Mouse (Mus musculus): ENCODE measurements around the gene Cops3. TPM values are rescaled to one million over a fixed set of nuclear protein-coding genes. Genes with fewer than 3 reads are reported as not detected.

Gene Cops3
- polyA plus RNA-seq, 1 experiment, result 56.9 TPM

- Histone ChIP-seq H3K4me1 (ENCODE audit: control insufficient read depth, insufficient read depth, low read length) (0 out of 2 replicates have a peak, but pooled peaks cover 2% of the 10 kb centered on the region), H3K4me3 (ENCODE audit: control insufficient read depth, low read depth, low read length) (no peak overlapping the region), H3K27me3 (ENCODE audit: control insufficient read depth, insufficient read depth, low read length) (no peaks in the 10 kb centered on the region), H3K27ac (ENCODE audit: control insufficient read depth, insufficient read depth, low read depth, low read length) (no peak overlapping the region), H3K36me3 (ENCODE audit: control insufficient read depth, insufficient read depth, low read length) (peaks cover 2% of the 10 kb centered on the region)
- no peak for TF ChIP-seq CTCF (IDR thresholded peaks at IDR 0.05; ENCODE audit: control insufficient read depth, insufficient read depth, insufficient replicate concordance, low read depth, low read length)
- TF ChIP-seq POLR2A (IDR thresholded peaks at IDR 0.05; ENCODE audit: control insufficient read depth, low read depth, low read length), result no peak
Measured at GRCm38 (mm10) chr11:59777259-59777658, 62.4 kb downstream of the Cops3 start.

GRCm38 (mm10) chr11:59775435-59776148 lies 64.0 kb downstream of the Cops3 start:
- TF ChIP-seq POLR2A (IDR thresholded peaks at IDR 0.05; ENCODE audit: control insufficient read depth, low read depth, low read length) (no peak), CTCF (IDR thresholded peaks at IDR 0.05; ENCODE audit: control insufficient read depth, insufficient read depth, insufficient replicate concordance, low read depth, low read length) (no peak)
- no peaks in the 10 kb centered on the region for H3K27me3 ChIP-seq (ENCODE audit: control insufficient read depth, insufficient read depth, low read length)
- 0 out of 2 replicates have a peak, but pooled peaks cover 2% of the 10 kb centered on the region for H3K4me1 ChIP-seq (ENCODE audit: control insufficient read depth, insufficient read depth, low read length)
- H3K4me3 ChIP-seq (ENCODE audit: control insufficient read depth, low read depth, low read length), result no peak overlapping the region
- H3K27ac ChIP-seq (ENCODE audit: control insufficient read depth, insufficient read depth, low read depth, low read length), result no peak overlapping the region
- peaks cover 2% of the 10 kb centered on the region for H3K36me3 ChIP-seq (ENCODE audit: control insufficient read depth, insufficient read depth, low read length)

- H3K27ac ChIP-seq (ENCODE audit: control insufficient read depth, insufficient read depth, low read depth, low read length), result no peak overlapping the region
- no peak overlapping the region for H3K4me3 ChIP-seq (ENCODE audit: control insufficient read depth, low read depth, low read length)
- peaks cover 2% of the 10 kb centered on the region for H3K36me3 ChIP-seq (ENCODE audit: control insufficient read depth, insufficient read depth, low read length)
- H3K4me1 ChIP-seq (ENCODE audit: control insufficient read depth, insufficient read depth, low read length), result 0 out of 2 replicates have a peak, but pooled peaks cover 2% of the 10 kb centered on the region
- no peaks in the 10 kb centered on the region for H3K27me3 ChIP-seq (ENCODE audit: control insufficient read depth, insufficient read depth, low read length)
- TF ChIP-seq POLR2A (IDR thresholded peaks at IDR 0.05; ENCODE audit: control insufficient read depth, low read depth, low read length) (no peak), CTCF (IDR thresholded peaks at IDR 0.05; ENCODE audit: control insufficient read depth, insufficient read depth, insufficient replicate concordance, low read depth, low read length) (no peak)
Measured at GRCm38 (mm10) chr11:59774522-59774921, 65.1 kb downstream of the Cops3 start.

- H3K4me1 ChIP-seq (ENCODE audit: control insufficient read depth, insufficient read depth, low read length), result 0 out of 2 replicates have a peak, but pooled peaks cover 2% of the 10 kb centered on the region
- H3K27ac ChIP-seq (ENCODE audit: control insufficient read depth, insufficient read depth, low read depth, low read length), result no peak overlapping the region
- TF ChIP-seq CTCF (IDR thresholded peaks at IDR 0.05; ENCODE audit: control insufficient read depth, insufficient read depth, insufficient replicate concordance, low read depth, low read length) (no peak), POLR2A (IDR thresholded peaks at IDR 0.05; ENCODE audit: control insufficient read depth, low read depth, low read length) (no peak)
- H3K27me3 ChIP-seq (ENCODE audit: control insufficient read depth, insufficient read depth, low read length), result no peaks in the 10 kb centered on the region
- H3K36me3 ChIP-seq (ENCODE audit: control insufficient read depth, insufficient read depth, low read length), result peaks cover 2% of the 10 kb centered on the region
- no peak overlapping the region for H3K4me3 ChIP-seq (ENCODE audit: control insufficient read depth, low read depth, low read length)
Measured at GRCm38 (mm10) chr11:59772902-59773301, 66.7 kb downstream of the Cops3 start.

GRCm38 (mm10) chr11:59772291-59772690 lies 67.3 kb downstream of the Cops3 start:
- Histone ChIP-seq H3K4me1 (ENCODE audit: control insufficient read depth, insufficient read depth, low read length) (0 out of 2 replicates have a peak, but pooled peaks cover 2% of the 10 kb centered on the region), H3K4me3 (ENCODE audit: control insufficient read depth, low read depth, low read length) (no peak overlapping the region), H3K36me3 (ENCODE audit: control insufficient read depth, insufficient read depth, low read length) (peaks cover 2% of the 10 kb centered on the region), H3K27ac (ENCODE audit: control insufficient read depth, insufficient read depth, low read depth, low read length) (no peak overlapping the region), H3K27me3 (ENCODE audit: control insufficient read depth, insufficient read depth, low read length) (no peaks in the 10 kb centered on the region)
- TF ChIP-seq POLR2A (IDR thresholded peaks at IDR 0.05; ENCODE audit: control insufficient read depth, low read depth, low read length) (no peak), CTCF (IDR thresholded peaks at IDR 0.05; ENCODE audit: control insufficient read depth, insufficient read depth, insufficient replicate concordance, low read depth, low read length) (no peak)

- H3K27me3 ChIP-seq (ENCODE audit: control insufficient read depth, insufficient read depth, low read length), result no peaks in the 10 kb centered on the region
- peaks cover 2% of the 10 kb centered on the region for H3K36me3 ChIP-seq (ENCODE audit: control insufficient read depth, insufficient read depth, low read length)
- H3K27ac ChIP-seq (ENCODE audit: control insufficient read depth, insufficient read depth, low read depth, low read length), result no peak overlapping the region
- TF ChIP-seq CTCF (IDR thresholded peaks at IDR 0.05; ENCODE audit: control insufficient read depth, insufficient read depth, insufficient replicate concordance, low read depth, low read length) (no peak), POLR2A (IDR thresholded peaks at IDR 0.05; ENCODE audit: control insufficient read depth, low read depth, low read length) (no peak)
- H3K4me3 ChIP-seq (ENCODE audit: control insufficient read depth, low read depth, low read length), result no peak overlapping the region
- H3K4me1 ChIP-seq (ENCODE audit: control insufficient read depth, insufficient read depth, low read length), result 0 out of 2 replicates have a peak, but pooled peaks cover 2% of the 10 kb centered on the region
Measured at GRCm38 (mm10) chr11:59770753-59771152, 68.9 kb downstream of the Cops3 start.

GRCm38 (mm10) chr11:59769738-59770137 lies 69.9 kb downstream of the Cops3 start:
- Histone ChIP-seq H3K36me3 (ENCODE audit: control insufficient read depth, insufficient read depth, low read length) (peaks cover 2% of the 10 kb centered on the region), H3K4me1 (ENCODE audit: control insufficient read depth, insufficient read depth, low read length) (0 out of 2 replicates have a peak, but pooled peaks cover 2% of the 10 kb centered on the region), H3K27me3 (ENCODE audit: control insufficient read depth, insufficient read depth, low read length) (no peaks in the 10 kb centered on the region), H3K27ac (ENCODE audit: control insufficient read depth, insufficient read depth, low read depth, low read length) (no peak overlapping the region), H3K4me3 (ENCODE audit: control insufficient read depth, low read depth, low read length) (no peak overlapping the region)
- no peak for TF ChIP-seq CTCF (IDR thresholded peaks at IDR 0.05; ENCODE audit: control insufficient read depth, insufficient read depth, insufficient replicate concordance, low read depth, low read length)
- no peak for TF ChIP-seq POLR2A (IDR thresholded peaks at IDR 0.05; ENCODE audit: control insufficient read depth, low read depth, low read length)

All from testis, adult 2 months (tissue).